Mouse (Mus musculus): ENCODE measurements around the gene Diaph3.

GRCm38 (mm10) chr14:87125492-87125891 is 15.5 kb downstream of the Diaph3 start:
- TF ChIP-seq CTCF (IDR thresholded peaks at IDR 0.05; ENCODE audit: extremely low read depth, insufficient read depth, insufficient read length, insufficient replicate concordance) (no peak), POLR2A (IDR thresholded peaks at IDR 0.05; ENCODE audit: low read depth, low read length) (no peak)
